Mouse (Mus musculus): ENCODE measurements at regions not wholly inside any gene's neighbourhood (a gene's known extent, or its start where the extent isn't known, plus 50 kb on each side); places are given as distances from the start of the nearest gene placed in this dataset.

GRCm38 (mm10) chr13:118193951-118194696 is 192.3 kb upstream of the B430218F22Rik start:
- no peak for DNase-seq (ENCODE audit: low spot score)

- no peak for DNase-seq (ENCODE audit: low spot score)
Observed at GRCm38 (mm10) chr13:118208146-118208545, 178.3 kb upstream of the B430218F22Rik start.

GRCm38 (mm10) chr13:118227354-118227753 is 159.1 kb upstream of the B430218F22Rik start:
- DNase-seq (ENCODE audit: low spot score) = peak; percentile 10

DNA sequence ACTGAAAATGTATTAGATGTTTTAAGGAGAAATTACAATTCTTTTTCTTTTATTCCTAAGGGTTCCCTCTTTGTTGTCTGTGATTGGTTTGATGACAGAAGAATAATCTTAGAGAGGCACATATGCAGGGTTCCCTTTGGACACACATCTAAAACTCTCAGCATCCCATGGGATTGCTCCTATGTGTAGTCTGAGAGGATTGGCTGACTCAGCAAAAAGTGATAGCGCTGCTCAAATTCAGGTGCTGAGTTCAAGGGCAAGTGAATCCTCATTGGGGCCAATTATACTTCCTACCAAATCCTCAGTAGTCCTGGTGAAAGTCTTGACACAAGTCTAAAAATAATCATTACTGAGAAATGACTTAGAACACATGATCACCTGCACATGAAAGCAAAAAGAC is 148.5 kb upstream of the B430218F22Rik start:
- no peak for DNase-seq (ENCODE audit: low spot score)

DNA sequence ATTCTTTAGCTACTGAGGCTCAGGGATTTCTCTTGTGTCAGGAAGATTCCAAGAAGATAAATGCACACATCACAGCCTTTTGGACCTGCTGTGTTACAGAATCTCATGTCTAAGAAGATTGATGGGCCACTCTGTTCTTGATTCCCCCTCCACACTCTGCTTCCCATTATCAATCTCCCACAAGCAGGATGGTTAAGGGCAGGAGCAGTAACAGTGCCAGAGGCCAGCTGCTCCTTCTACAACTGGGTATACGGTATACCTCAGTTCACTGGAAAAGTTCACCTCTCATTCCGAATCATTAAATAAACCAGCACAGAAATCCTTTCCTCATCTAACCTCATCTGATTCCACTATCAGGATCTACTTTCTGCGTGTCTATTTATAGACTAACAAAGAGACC is 141.8 kb upstream of the B430218F22Rik start:
- DNase-seq (ENCODE audit: low spot score) = no peak

DNA sequence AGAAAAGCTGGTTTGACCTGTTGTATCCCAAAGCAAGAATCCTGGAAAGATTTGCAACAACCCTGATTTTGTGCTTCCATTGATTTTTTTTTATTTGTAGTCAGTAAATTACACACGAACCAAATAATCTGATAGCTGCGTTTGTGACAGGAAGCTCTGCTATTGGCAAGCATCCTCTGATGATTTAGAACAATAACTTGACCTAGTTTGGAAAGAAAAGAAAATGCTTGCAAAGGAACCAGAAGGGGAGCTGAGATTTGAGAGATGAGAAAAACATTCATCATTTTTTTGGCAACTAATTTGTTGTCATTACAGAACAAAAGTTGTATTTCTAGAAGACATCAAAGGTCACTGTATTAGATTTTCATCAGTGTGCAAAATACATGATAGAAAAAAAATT is 140.9 kb upstream of the B430218F22Rik start:
- no peak for DNase-seq (ENCODE audit: low spot score)

DNA sequence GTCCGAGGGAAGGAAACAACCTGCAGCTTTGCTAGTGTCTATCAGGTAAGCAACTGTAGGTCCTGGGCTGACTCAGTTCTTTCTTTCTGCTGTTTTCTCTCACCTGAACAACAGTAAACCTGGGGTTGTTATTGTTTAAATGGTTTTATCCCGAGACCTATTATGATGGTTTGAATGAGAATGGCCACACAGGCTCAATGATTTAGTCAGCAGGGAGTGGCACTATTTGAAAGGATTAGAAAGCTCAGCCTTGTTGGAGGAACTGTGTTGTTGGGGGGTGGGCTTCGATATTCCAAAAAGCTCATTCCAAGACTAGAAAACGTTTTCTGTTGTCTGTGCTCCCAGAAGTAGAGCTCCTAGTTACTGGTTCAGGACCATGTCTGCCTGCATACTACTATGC is 126.8 kb upstream of the B430218F22Rik start:
- DNase-seq (ENCODE audit: low spot score) = no peak

DNA sequence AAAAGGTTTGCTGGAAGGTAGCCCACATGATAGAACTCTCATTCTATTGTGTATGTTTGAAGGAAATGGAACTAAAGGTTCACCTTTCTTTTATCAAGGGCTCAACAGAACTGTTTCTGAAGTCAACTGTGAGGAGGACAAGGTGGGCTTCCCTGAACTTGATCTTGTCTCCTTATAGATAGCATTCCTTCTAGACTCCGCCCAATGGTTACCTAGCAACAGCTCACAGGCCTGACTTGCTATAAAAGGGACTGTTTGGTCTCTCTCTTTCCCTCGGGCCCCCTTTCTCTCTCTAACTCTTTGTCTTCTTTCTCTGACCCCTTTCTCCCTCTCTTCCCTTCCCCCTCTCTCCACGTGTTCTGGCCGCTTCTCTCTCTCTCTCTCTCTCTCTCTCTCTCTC is 123.5 kb upstream of the B430218F22Rik start:
- no peak for DNase-seq (ENCODE audit: low spot score)

GRCm38 (mm10) chr13:118265763-118266520 is 120.5 kb upstream of the B430218F22Rik start:
- DNase-seq (ENCODE audit: low spot score) = no peak

DNA sequence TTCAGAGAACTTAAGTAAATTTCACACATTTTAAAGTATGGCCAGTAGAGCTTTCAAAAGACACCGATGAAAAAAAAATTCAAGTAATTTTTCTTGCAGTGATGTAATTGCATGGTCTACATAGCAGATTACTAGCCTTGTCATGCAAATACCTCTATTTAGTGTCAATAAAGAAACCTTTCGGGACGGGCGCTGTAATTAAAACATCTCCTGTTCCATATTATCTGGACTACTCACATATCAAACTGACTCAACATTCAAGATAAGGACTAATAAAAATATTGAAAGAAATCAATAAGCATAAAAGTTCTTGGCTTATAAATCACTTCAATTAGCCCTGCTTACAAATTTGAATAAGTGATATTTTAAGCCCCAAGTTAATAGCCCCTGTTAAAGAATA is 113.5 kb upstream of the B430218F22Rik start:
- no peak for DNase-seq (ENCODE audit: low spot score)

GRCm38 (mm10) chr13:118280956-118281355 is 105.5 kb upstream of the B430218F22Rik start:
- no peak for DNase-seq (ENCODE audit: low spot score)

DNA sequence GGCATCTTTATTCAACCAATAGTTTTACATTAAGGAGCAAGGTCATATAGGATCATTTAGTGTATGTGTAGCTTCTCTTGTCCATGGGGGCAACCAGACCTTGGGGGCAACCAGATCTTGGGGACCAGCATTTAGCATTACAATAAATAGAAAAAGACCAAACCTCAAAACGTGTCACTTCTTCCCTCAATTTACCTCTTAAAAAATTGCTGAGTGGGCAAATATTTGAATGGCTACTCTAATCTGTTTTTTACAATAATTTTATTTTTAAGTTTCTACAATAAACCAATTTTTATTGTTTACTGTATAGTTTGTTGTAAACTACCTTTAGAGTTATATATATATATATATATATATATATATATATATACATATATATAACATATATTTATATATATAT is 92.7 kb upstream of the B430218F22Rik start:
- no peak for DNase-seq (ENCODE audit: low spot score)

- no peak for DNase-seq (ENCODE audit: low spot score)
Observed at GRCm38 (mm10) chr13:118310080-118310479, 76.3 kb upstream of the B430218F22Rik start.

DNA sequence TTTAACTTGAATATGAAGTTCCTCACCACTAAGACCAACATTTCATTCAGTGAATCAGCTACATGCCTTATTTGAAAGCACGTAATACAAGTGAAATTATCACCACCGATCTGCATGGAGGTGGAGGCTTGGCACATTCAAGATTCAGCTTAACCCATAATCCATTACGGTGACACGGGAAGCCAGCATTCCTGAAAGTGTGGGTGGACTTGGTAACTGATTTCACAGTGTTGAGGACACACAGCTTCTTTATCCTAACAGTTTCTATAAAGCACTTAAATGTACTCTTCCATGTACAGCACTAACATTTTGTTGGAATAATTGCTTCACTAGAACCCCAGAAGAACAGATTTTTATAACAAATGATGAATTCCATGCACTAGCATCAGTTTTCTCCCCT is 72.8 kb upstream of the B430218F22Rik start:
- DNase-seq (ENCODE audit: low spot score) = no peak

Data from c-Kit-positive CD71-positive TER-119-positive erythroid progenitor cells, embryonic 14.5 days (primary cell).